Mouse (Mus musculus) ES-E14 (cell line): ENCODE measurements around the gene Galnt17.

Source experiments
- HCFC1 ChIP-seq: IDR thresholded peaks from 2 replicates; pipeline ENCODE4 v1.6.1; 2012; ENCODE audit warnings: low read length, inconsistent platforms, borderline replicate concordance; ENCODE audit not compliant: insufficient read depth
- MAFK ChIP-seq: IDR thresholded peaks from 2 replicates; pipeline ENCODE4 v1.6.1; 2014; ENCODE audit warnings: mild to moderate bottlenecking, low read depth, low read length, inconsistent platforms; ENCODE audit not compliant: insufficient read depth
- ZC3H11A ChIP-seq: IDR thresholded peaks from 2 replicates; pipeline ENCODE4 v1.6.1; 2012; ENCODE audit warnings: low read depth, mild to moderate bottlenecking, inconsistent platforms, low read length, borderline replicate concordance

- TF ChIP-seq MAFK (no peak), ZC3H11A (no peak), HCFC1 (no peak)
Observed at GRCm38 (mm10) chr5:131089876-131090275, 218.4 kb downstream of the Galnt17 start.
